ENCODE assay signal across 8 mouse cellular contexts in the genomic region with DNA sequence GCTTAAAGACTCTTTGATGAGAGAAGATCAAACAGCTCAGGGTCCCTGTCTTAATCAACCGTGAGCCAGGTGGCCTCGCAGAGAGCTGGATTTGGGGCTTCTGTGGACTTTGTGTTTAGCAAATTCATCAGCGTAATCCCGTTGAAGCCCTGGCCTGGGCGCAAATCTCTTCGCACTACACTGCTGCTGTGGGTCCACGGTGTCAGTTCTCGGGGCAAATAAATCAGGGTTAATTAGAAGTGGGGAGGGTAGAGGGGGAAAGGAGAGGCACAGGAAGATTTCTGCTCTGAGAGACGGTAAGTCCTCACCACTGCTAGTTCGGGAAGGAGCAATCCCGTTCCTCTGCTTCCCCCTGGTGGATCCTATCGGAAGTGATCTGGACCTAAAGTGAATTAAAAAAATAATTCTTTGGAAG. TPM values are rescaled to one million over a fixed set of nuclear protein-coding genes. Genes with fewer than 3 reads are reported as not detected.
DNase-seq lines count a peak whose midpoint lies in the region; ATAC-seq and TF ChIP-seq lines count a peak whose summit lies in the region.

No protein-coding gene starts in this region.

- H3K27ac ChIP-seq in intestine, postnatal 0 days (ENCODE audit: low read depth, low read length), result no peak overlapping the region
- no peak overlapping the region for H3K27ac ChIP-seq in midbrain, embryonic 10.5 days (replicated peaks)

- peak overlapping the region; percentile 29; the same call in 1 of the 2 replicates for H3K4me3 ChIP-seq in intestine, postnatal 0 days (ENCODE audit: low read depth, low read length)
- H3K4me3 ChIP-seq in midbrain, embryonic 10.5 days, result peak overlapping the region; percentile 43

- intact Hi-C loops in heart, postnatal 25 days (cut with DNase I), result loop anchor here (1.0 to 5.0 kb wide), 3 partner anchors 127 to 337 kb away; no protein-coding TSS in a partner anchor
- intact Hi-C loops in left cerebral cortex, postnatal 36 days (cut with DNase I), result loop anchor here (2.0 to 5.0 kb wide), 4 partner anchors 187 to 337 kb away; no protein-coding TSS in a partner anchor

- H3K9ac ChIP-seq in intestine, postnatal 0 days (ENCODE audit: low read depth, low read length), result no peak overlapping the region

- H3K9me3 ChIP-seq in intestine, postnatal 0 days (ENCODE audit: control insufficient read depth), result 0 out of 2 replicates have a peak, but pooled peaks cover 3% of the 10 kb centered on the region
- no peaks in the 10 kb centered on the region for H3K9me3 ChIP-seq in midbrain, embryonic 10.5 days (replicated peaks)

- peak; percentile 89 for TF ChIP-seq CTCF in intestine, postnatal 0 days (IDR thresholded peaks at IDR 0.05; ENCODE audit: low read depth)

- no peaks in the 10 kb centered on the region for H3K36me3 ChIP-seq in intestine, postnatal 0 days (ENCODE audit: control insufficient read depth, insufficient read depth)
- no peaks in the 10 kb centered on the region for H3K36me3 ChIP-seq in midbrain, embryonic 10.5 days
- no peaks in the 10 kb centered on the region for H3K36me3 ChIP-seq in splenic B cell, adult 2 months (ENCODE audit: control insufficient read depth, insufficient read depth, low read length, poor library complexity, severe bottlenecking)

- H3K4me1 ChIP-seq in intestine, postnatal 0 days (replicated peaks; ENCODE audit: control insufficient read depth, insufficient read depth, low read length), result no peaks in the 10 kb centered on the region
- peaks cover 28% of the 10 kb centered on the region for H3K4me1 ChIP-seq in midbrain, embryonic 10.5 days

- ATAC-seq in common myeloid progenitor, adult 5-6 weeks (replicated peaks; ENCODE audit: low read depth, poor library complexity, severe bottlenecking), result peak; percentile 85
- ATAC-seq in intestine, postnatal 0 days, result no peak

- peak; percentile 19 to 83 for DNase-seq in heart, adult 18-20 months
- DNase-seq in heart, postnatal 25 days (ENCODE audit: low spot score), result no peak
- peak; percentile 76 for DNase-seq in gastrocnemius, postnatal 10 days
- DNase-seq in left cerebral cortex, postnatal 36 days (ENCODE audit: low spot score in 2 of 2), result peak; percentile 46 to 55
- DNase-seq in midbrain, embryonic 10.5 days (ENCODE audit: low spot score), result peak; percentile 67
- peak; percentile 26 for DNase-seq in splenic B cell, adult 2 months (ENCODE audit: low read depth, low spot score)

- H3K27me3 ChIP-seq in intestine, postnatal 0 days (replicated peaks; ENCODE audit: control insufficient read depth, insufficient read depth, low read length), result peaks cover 25% of the 10 kb centered on the region
- peaks cover 40% of the 10 kb centered on the region for H3K27me3 ChIP-seq in midbrain, embryonic 10.5 days (ENCODE audit: low read depth, poor library complexity, severe bottlenecking)
- H3K27me3 ChIP-seq in splenic B cell, adult 2 months (ENCODE audit: control insufficient read depth, insufficient read depth, low read length, poor library complexity, severe bottlenecking), result no peaks in the 10 kb centered on the region

- peak overlapping the region; percentile 60 for H3K4me2 ChIP-seq in intestine, postnatal 0 days (replicated peaks; ENCODE audit: low read depth)

- 1% methylated on average over 12 of the region's 12 CpGs for WGBS in intestine, postnatal 0 days
- WGBS in midbrain, embryonic 10.5 days, result 1% methylated on average over 12 of the region's 12 CpGs

RNA-seq across cellular contexts. Expression of a gene that starts 5.0 kb away (rescaled TPM):
- not detected for total RNA-seq in heart, adult 18-20 months (2021)
- total RNA-seq in heart, postnatal 25 days (2021), result not detected
- total RNA-seq in common myeloid progenitor, adult 5-6 weeks (2017), result not detected in 2 replicates
- 1 to 10 TPM in 1 of 2 experiments, not detected in 1; 1.4 TPM for total RNA-seq in gastrocnemius, postnatal 10 days (2021)
- polyA plus RNA-seq in intestine, postnatal 0 days (2015; fragmentation: Nextera tagmentation; extraction: Ambion mirVana), result not detected in 2 replicates
- total RNA-seq in left cerebral cortex, postnatal 36 days (2021), result not detected
- 6.2 and 11.1 TPM in 2 replicates for polyA plus RNA-seq in midbrain, embryonic 10.5 days (2016; fragmentation: Nextera tagmentation; extraction: Ambion mirVana)
